Mouse (Mus musculus) right cerebral cortex, postnatal 14 days (tissue): ENCODE data around the gene 9030612E09Rik.
A peak's percentile ranks its signal among the peaks of the same experiment; 100 is the strongest.

Experiments
- DNase-seq: peaks from one replicate; pipeline ENCODE4 v3.0.0; 2022

9030612E09Rik gene

GRCm38 (mm10) chr10:43174326-43175155 is at the start of gene 9030612E09Rik, which contains the start of gene Sobp:
9030612E09Rik (plus strand) TSS chr10:43174704.
Sobp (minus strand) TSS chr10:43174530.
- peak; percentile 79 for DNase-seq

GRCm38 (mm10) chr10:43128750-43129149 is 45.8 kb upstream of the 9030612E09Rik start:
- DNase-seq, result no peak

- DNase-seq, result no peak
Observed at GRCm38 (mm10) chr10:43134027-43134426, 40.5 kb upstream of the 9030612E09Rik start.

GRCm38 (mm10) chr10:43143173-43143572 is 31.3 kb upstream of the 9030612E09Rik start:
- DNase-seq, result no peak

- no peak for DNase-seq
Observed at GRCm38 (mm10) chr10:43148456-43148855, 26.0 kb upstream of the 9030612E09Rik start.

- no peak for DNase-seq
Observed at GRCm38 (mm10) chr10:43152643-43153042, 21.9 kb upstream of the 9030612E09Rik start.

- DNase-seq, result peak; percentile 39
Observed at GRCm38 (mm10) chr10:43155046-43155560, 19.4 kb upstream of the 9030612E09Rik start.

- DNase-seq, result no peak
Observed at GRCm38 (mm10) chr10:43158917-43159316, 15.6 kb upstream of the 9030612E09Rik start.

GRCm38 (mm10) chr10:43159333-43159732 is 15.2 kb upstream of the 9030612E09Rik start:
- no peak for DNase-seq

- DNase-seq, result no peak
Observed at GRCm38 (mm10) chr10:43162318-43162717, 12.2 kb upstream of the 9030612E09Rik start.

- DNase-seq, result no peak
Observed at GRCm38 (mm10) chr10:43164406-43164805, 10.1 kb upstream of the 9030612E09Rik start.

GRCm38 (mm10) chr10:43166146-43166545 is 8.4 kb upstream of the 9030612E09Rik start:
- no peak for DNase-seq

GRCm38 (mm10) chr10:43166817-43167216 is 7.7 kb upstream of the 9030612E09Rik start:
- no peak for DNase-seq

GRCm38 (mm10) chr10:43168847-43169246 is 5.7 kb upstream of the 9030612E09Rik start:
- DNase-seq, result no peak

- DNase-seq, result no peak
Observed at GRCm38 (mm10) chr10:43171106-43171505, 3.4 kb upstream of the 9030612E09Rik start.

- DNase-seq, result no peak
Observed at GRCm38 (mm10) chr10:43172066-43172465, 2.4 kb upstream of the 9030612E09Rik start.

- no peak for DNase-seq
Observed at GRCm38 (mm10) chr10:43172554-43172953, 1.9 kb upstream of the 9030612E09Rik start.

GRCm38 (mm10) chr10:43173141-43173827 is 1.2 kb upstream of the 9030612E09Rik start:
- peak; percentile 63 for DNase-seq

- peak; percentile 8 for DNase-seq
Observed at GRCm38 (mm10) chr10:43173828-43174325, 627 bp upstream of the 9030612E09Rik start.

- peak; percentile 11 for DNase-seq
Observed at GRCm38 (mm10) chr10:43175156-43175601, 675 bp downstream of the 9030612E09Rik start.

GRCm38 (mm10) chr10:43180313-43180912 is 5.9 kb downstream of the 9030612E09Rik start:
- DNase-seq, result no peak

GRCm38 (mm10) chr10:43200206-43200605 is 25.7 kb downstream of the 9030612E09Rik start:
- no peak for DNase-seq

GRCm38 (mm10) chr10:43203865-43204264 is 29.4 kb downstream of the 9030612E09Rik start:
- no peak for DNase-seq
